Mouse (Mus musculus): ENCODE results near the gene Ap2a1. TPM values are rescaled to one million over a fixed set of nuclear protein-coding genes. Genes with fewer than 3 reads are reported as not detected.

The Ap2a1 gene
- total and polyA plus RNA-seq, 3 experiments: 56.1 to 67.6 (median 63.3) TPM

DNA sequence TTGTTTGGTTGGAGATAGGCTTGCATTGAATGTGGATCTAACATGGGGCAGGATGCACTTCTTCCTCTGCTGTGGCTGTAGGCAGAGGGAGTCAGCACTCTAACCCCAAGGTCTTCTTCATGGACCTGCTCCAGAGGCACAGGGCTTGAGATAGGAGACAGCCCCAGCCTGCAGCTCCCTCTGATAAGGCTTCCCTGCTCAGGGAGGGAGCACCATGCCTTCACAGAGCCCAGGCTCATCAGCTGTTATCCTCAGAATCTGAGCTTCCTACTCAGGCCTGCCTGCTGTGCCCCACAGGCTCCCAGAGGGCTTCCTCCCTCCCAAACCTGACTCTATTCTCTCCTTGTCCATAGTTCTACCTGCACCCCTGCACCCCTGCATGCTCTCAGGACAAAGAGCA lies 6.8 kb downstream of the Ap2a1 start:
- TF ChIP-seq POLR2A (IDR thresholded peaks at IDR 0.05; ENCODE audit: insufficient read depth, low read depth, low read length) (no peak), CTCF (IDR thresholded peaks at IDR 0.05) (no peak), EP300 (IDR thresholded peaks at IDR 0.05; ENCODE audit: insufficient read depth, low read depth, low read length) (no peak)
- Histone ChIP-seq H3K27ac (no peak overlapping the region), H3K4me3 (no peak overlapping the region), H3K4me1 (ENCODE audit: control insufficient read depth, insufficient read depth, low read length) (peaks cover 1% of the 10 kb centered on the region), H3K9ac (ENCODE audit: low read depth, low read length) (no peak overlapping the region), H3K27me3 (ENCODE audit: control insufficient read depth, insufficient read depth, low read length) (no peaks in the 10 kb centered on the region), H3K36me3 (ENCODE audit: control insufficient read depth, insufficient read depth, low read length) (no peaks in the 10 kb centered on the region), H3K79me2 (replicated peaks; ENCODE audit: control insufficient read depth, insufficient read depth, low read length) (0 out of 2 replicates have a peak, but pooled peaks cover 2% of the 10 kb centered on the region)
- intact Hi-C loops (cut with DNase I): loop anchor here (5.0 kb wide), 1 partner anchor 35 kb away; no protein-coding TSS in a partner anchor
- DNase-seq: no peak

DNA sequence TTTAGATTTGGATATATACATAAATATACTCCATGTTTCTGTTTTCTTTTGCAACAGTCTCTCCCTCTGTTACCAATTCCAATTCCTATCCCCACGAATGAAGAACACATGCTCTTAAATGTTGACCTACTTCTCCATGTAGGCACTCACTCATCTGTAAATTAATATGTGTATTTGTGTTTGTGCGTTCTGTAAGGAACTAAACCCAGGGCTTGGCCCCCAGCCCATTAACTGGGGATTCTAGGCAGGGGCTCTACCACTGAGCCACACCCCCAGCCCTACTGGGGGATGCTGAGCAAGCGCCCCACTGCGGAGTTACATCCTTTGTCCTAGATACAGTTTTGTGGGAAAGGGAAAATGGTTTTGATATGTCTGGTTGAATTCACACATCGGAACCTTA lies 10.2 kb downstream of the Ap2a1 start:
- H3K9ac ChIP-seq (ENCODE audit: low read depth, low read length): no peak overlapping the region
- TF ChIP-seq POLR2A (IDR thresholded peaks at IDR 0.05; ENCODE audit: insufficient read depth, low read depth, low read length): no peak
- TF ChIP-seq EP300 (IDR thresholded peaks at IDR 0.05; ENCODE audit: insufficient read depth, low read depth, low read length): no peak
- no peak for TF ChIP-seq CTCF (IDR thresholded peaks at IDR 0.05)
- no peaks in the 10 kb centered on the region for H3K36me3 ChIP-seq (ENCODE audit: control insufficient read depth, insufficient read depth, low read length)
- DNase-seq: no peak
- peaks cover 1% of the 10 kb centered on the region; the same call in 1 of the 2 replicates for H3K4me1 ChIP-seq (ENCODE audit: control insufficient read depth, insufficient read depth, low read length)
- H3K79me2 ChIP-seq (replicated peaks; ENCODE audit: control insufficient read depth, insufficient read depth, low read length): 0 out of 2 replicates have a peak, but pooled peaks cover 2% of the 10 kb centered on the region
- no peak overlapping the region for H3K27ac ChIP-seq
- H3K4me3 ChIP-seq: no peak overlapping the region
- WGBS: 86% methylated on average over 5 of the region's 5 CpGs
- no peaks in the 10 kb centered on the region for H3K27me3 ChIP-seq (ENCODE audit: control insufficient read depth, insufficient read depth, low read length)
- intact Hi-C loops (cut with DNase I): no loop called here

- peaks cover 1% of the 10 kb centered on the region; the same call in 1 of the 2 replicates for H3K4me1 ChIP-seq (ENCODE audit: control insufficient read depth, insufficient read depth, low read length)
- 50% methylated on average over 3 of the region's 3 CpGs for WGBS
- DNase-seq: no peak
- TF ChIP-seq POLR2A (IDR thresholded peaks at IDR 0.05; ENCODE audit: insufficient read depth, low read depth, low read length) (no peak), CTCF (IDR thresholded peaks at IDR 0.05) (no peak), EP300 (IDR thresholded peaks at IDR 0.05; ENCODE audit: insufficient read depth, low read depth, low read length) (no peak)
- H3K36me3 ChIP-seq (ENCODE audit: control insufficient read depth, insufficient read depth, low read length): no peaks in the 10 kb centered on the region
- 0 out of 2 replicates have a peak, but pooled peaks cover 2% of the 10 kb centered on the region for H3K79me2 ChIP-seq (replicated peaks; ENCODE audit: control insufficient read depth, insufficient read depth, low read length)
- no peaks in the 10 kb centered on the region for H3K27me3 ChIP-seq (ENCODE audit: control insufficient read depth, insufficient read depth, low read length)
- H3K4me3 ChIP-seq: no peak overlapping the region
- intact Hi-C loops (cut with DNase I): no loop called here
- no peak overlapping the region for H3K27ac ChIP-seq
- no peak overlapping the region for H3K9ac ChIP-seq (ENCODE audit: low read depth, low read length)
Observed at GRCm38 (mm10) chr7:44918219-44918618, 11.1 kb downstream of the Ap2a1 start.

GRCm38 (mm10) chr7:44916881-44917280 lies 12.4 kb downstream of the Ap2a1 start:
- TF ChIP-seq CTCF (IDR thresholded peaks at IDR 0.05) (no peak), EP300 (IDR thresholded peaks at IDR 0.05; ENCODE audit: insufficient read depth, low read depth, low read length) (no peak), POLR2A (IDR thresholded peaks at IDR 0.05; ENCODE audit: insufficient read depth, low read depth, low read length) (no peak)
- Histone ChIP-seq H3K4me3 (no peak overlapping the region), H3K9ac (ENCODE audit: low read depth, low read length) (no peak overlapping the region), H3K79me2 (replicated peaks; ENCODE audit: control insufficient read depth, insufficient read depth, low read length) (0 out of 2 replicates have a peak, but pooled peaks cover 2% of the 10 kb centered on the region), H3K27ac (no peak overlapping the region), H3K27me3 (ENCODE audit: control insufficient read depth, insufficient read depth, low read length) (no peaks in the 10 kb centered on the region), H3K4me1 (ENCODE audit: control insufficient read depth, insufficient read depth, low read length) (peaks cover 1% of the 10 kb centered on the region; the same call in 1 of the 2 replicates), H3K36me3 (ENCODE audit: control insufficient read depth, insufficient read depth, low read length) (no peaks in the 10 kb centered on the region)
- no peak for DNase-seq
- intact Hi-C loops (cut with DNase I): no loop called here
- WGBS: 95% methylated on average over 4 of the region's 4 CpGs

- H3K9ac ChIP-seq (ENCODE audit: low read depth, low read length): no peak overlapping the region
- H3K79me2 ChIP-seq (replicated peaks; ENCODE audit: control insufficient read depth, insufficient read depth, low read length): 0 out of 2 replicates have a peak, but pooled peaks cover 2% of the 10 kb centered on the region
- no peak overlapping the region for H3K4me3 ChIP-seq
- no peak overlapping the region for H3K27ac ChIP-seq
- intact Hi-C loops (cut with DNase I): no loop called here
- no peaks in the 10 kb centered on the region for H3K27me3 ChIP-seq (ENCODE audit: control insufficient read depth, insufficient read depth, low read length)
- TF ChIP-seq CTCF (IDR thresholded peaks at IDR 0.05) (no peak), EP300 (IDR thresholded peaks at IDR 0.05; ENCODE audit: insufficient read depth, low read depth, low read length) (no peak), POLR2A (IDR thresholded peaks at IDR 0.05; ENCODE audit: insufficient read depth, low read depth, low read length) (no peak)
- DNase-seq: no peak
- WGBS: 51% methylated on average over 6 of the region's 6 CpGs
- no peaks in the 10 kb centered on the region for H3K36me3 ChIP-seq (ENCODE audit: control insufficient read depth, insufficient read depth, low read length)
- peaks cover 1% of the 10 kb centered on the region; the same call in 1 of the 2 replicates for H3K4me1 ChIP-seq (ENCODE audit: control insufficient read depth, insufficient read depth, low read length)
Observed at GRCm38 (mm10) chr7:44916191-44916590, 13.1 kb downstream of the Ap2a1 start.

DNA sequence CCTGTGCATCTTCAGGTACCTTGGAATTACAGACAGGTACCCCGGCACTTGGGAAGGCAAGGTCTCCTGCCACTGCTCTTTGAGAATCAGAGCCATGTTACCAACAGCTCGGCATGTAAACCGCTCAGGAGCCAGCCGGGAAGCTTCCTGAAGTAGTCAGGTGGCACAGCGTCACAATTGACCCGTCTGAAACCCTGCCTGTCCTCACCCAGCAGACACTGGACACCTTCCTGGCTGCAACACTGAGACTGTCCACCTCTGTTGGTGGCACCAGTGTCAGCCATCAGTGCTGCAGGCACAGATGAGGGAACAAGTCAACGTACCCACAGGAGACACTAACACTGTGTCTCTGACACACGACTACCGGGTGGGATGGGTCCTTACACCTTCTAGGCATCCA lies 14.0 kb downstream of the Ap2a1 start:
- H3K36me3 ChIP-seq (ENCODE audit: control insufficient read depth, insufficient read depth, low read length): no peaks in the 10 kb centered on the region
- DNase-seq: no peak
- peaks cover 1% of the 10 kb centered on the region; the same call in 1 of the 2 replicates for H3K4me1 ChIP-seq (ENCODE audit: control insufficient read depth, insufficient read depth, low read length)
- WGBS: 92% methylated on average over 9 of the region's 9 CpGs
- TF ChIP-seq CTCF (IDR thresholded peaks at IDR 0.05): no peak
- TF ChIP-seq POLR2A (IDR thresholded peaks at IDR 0.05; ENCODE audit: insufficient read depth, low read depth, low read length): no peak
- no peak for TF ChIP-seq EP300 (IDR thresholded peaks at IDR 0.05; ENCODE audit: insufficient read depth, low read depth, low read length)
- no peak overlapping the region for H3K27ac ChIP-seq
- no peaks in the 10 kb centered on the region for H3K27me3 ChIP-seq (ENCODE audit: control insufficient read depth, insufficient read depth, low read length)
- intact Hi-C loops (cut with DNase I): no loop called here
- H3K4me3 ChIP-seq: no peak overlapping the region
- no peak overlapping the region for H3K9ac ChIP-seq (ENCODE audit: low read depth, low read length)
- H3K79me2 ChIP-seq (replicated peaks; ENCODE audit: control insufficient read depth, insufficient read depth, low read length): 0 out of 2 replicates have a peak, but pooled peaks cover under 1% of the 10 kb centered on the region
